Mouse (Mus musculus) right cerebral cortex, postnatal 25 days (tissue): ENCODE results near the gene Golga5.
A peak's percentile ranks its signal among the peaks of the same experiment; 100 is the strongest.

Experiments used
- DNase-seq: peaks from one replicate; pipeline ENCODE4 v3.0.0; 2022

Golga5 gene

GRCm38 (mm10) chr12:102468894-102469764 lies at the start of gene Golga5:
Gene Golga5 (plus strand): TSS chr12:102469135.
- peak; percentile 98 for DNase-seq

- no peak for DNase-seq
Measured at GRCm38 (mm10) chr12:102419544-102419943, 49.4 kb upstream of the Golga5 start.

GRCm38 (mm10) chr12:102420168-102420890 lies 48.6 kb upstream of the Golga5 start:
- DNase-seq, result no peak

GRCm38 (mm10) chr12:102422065-102422464 lies 46.9 kb upstream of the Golga5 start:
- no peak for DNase-seq

GRCm38 (mm10) chr12:102422623-102423320 lies 46.2 kb upstream of the Golga5 start:
- DNase-seq, result no peak

GRCm38 (mm10) chr12:102423625-102424024 lies 45.3 kb upstream of the Golga5 start:
- DNase-seq, result no peak

GRCm38 (mm10) chr12:102424456-102424855 lies 44.5 kb upstream of the Golga5 start:
- no peak for DNase-seq

- DNase-seq, result no peak
Measured at GRCm38 (mm10) chr12:102425048-102425578, 43.8 kb upstream of the Golga5 start.

GRCm38 (mm10) chr12:102426285-102426684 lies 42.6 kb upstream of the Golga5 start:
- no peak for DNase-seq

- no peak for DNase-seq
Measured at GRCm38 (mm10) chr12:102429656-102430055, 39.3 kb upstream of the Golga5 start.

- no peak for DNase-seq
Measured at GRCm38 (mm10) chr12:102430228-102430627, 38.7 kb upstream of the Golga5 start.

- no peak for DNase-seq
Measured at GRCm38 (mm10) chr12:102432238-102432637, 36.7 kb upstream of the Golga5 start.

GRCm38 (mm10) chr12:102434107-102434506 lies 34.8 kb upstream of the Golga5 start:
- DNase-seq, result no peak

- DNase-seq, result no peak
Measured at GRCm38 (mm10) chr12:102436939-102437526, 31.9 kb upstream of the Golga5 start.

- DNase-seq, result no peak
Measured at GRCm38 (mm10) chr12:102437952-102438351, 31.0 kb upstream of the Golga5 start.

- DNase-seq, result no peak
Measured at GRCm38 (mm10) chr12:102438983-102439631, 29.8 kb upstream of the Golga5 start.

- peak; percentile 98 for DNase-seq
Measured at GRCm38 (mm10) chr12:102439632-102440023, 29.3 kb upstream of the Golga5 start, which contains the start of gene Lgmn. Gene Lgmn (minus strand): TSS chr12:102439813.

- no peak for DNase-seq
Measured at GRCm38 (mm10) chr12:102440551-102440950, 28.4 kb upstream of the Golga5 start.

GRCm38 (mm10) chr12:102441141-102441540 lies 27.8 kb upstream of the Golga5 start:
- no peak for DNase-seq

GRCm38 (mm10) chr12:102442639-102443038 lies 26.3 kb upstream of the Golga5 start:
- DNase-seq, result no peak

GRCm38 (mm10) chr12:102443676-102444075 lies 25.3 kb upstream of the Golga5 start:
- DNase-seq, result no peak

GRCm38 (mm10) chr12:102445436-102445835 lies 23.5 kb upstream of the Golga5 start:
- no peak for DNase-seq
